Mouse (Mus musculus): Measurements from ENCODE around the gene Gm20388.

Gm20388 gene

DNA sequence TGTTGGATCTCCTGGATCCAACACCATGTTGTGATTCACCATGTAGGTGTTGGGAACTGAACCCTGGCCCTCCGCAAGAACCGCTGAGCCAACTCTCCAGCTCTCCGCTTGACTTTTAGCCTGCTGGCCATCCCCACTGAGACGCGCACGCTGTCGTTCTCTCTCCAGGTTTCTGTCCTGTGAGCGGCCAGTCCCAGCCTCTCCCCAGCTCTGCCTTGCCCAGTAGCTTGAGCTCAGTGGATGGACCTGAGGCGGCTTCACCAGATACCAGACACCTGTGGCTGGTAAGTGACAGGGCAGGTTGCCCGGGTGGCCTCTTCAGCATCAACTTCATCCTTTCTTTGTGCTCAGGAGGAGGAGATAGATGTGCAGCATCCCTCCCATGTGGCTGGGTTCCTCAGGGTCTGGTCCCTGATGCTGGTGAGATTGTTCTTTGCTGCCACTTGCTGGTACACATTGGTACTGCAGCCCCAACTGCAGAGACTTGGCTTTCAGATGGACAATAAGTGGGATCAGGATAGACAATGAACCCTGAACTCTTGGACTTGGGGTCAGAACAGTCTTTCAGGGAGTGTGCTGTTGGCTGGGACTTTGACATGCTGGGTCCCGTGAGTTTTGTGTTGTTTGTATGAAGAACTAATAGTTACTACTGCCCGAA lies 3450.6 kb downstream of the Gm20388 start:
- DNase-seq = peak; percentile 75

DNA sequence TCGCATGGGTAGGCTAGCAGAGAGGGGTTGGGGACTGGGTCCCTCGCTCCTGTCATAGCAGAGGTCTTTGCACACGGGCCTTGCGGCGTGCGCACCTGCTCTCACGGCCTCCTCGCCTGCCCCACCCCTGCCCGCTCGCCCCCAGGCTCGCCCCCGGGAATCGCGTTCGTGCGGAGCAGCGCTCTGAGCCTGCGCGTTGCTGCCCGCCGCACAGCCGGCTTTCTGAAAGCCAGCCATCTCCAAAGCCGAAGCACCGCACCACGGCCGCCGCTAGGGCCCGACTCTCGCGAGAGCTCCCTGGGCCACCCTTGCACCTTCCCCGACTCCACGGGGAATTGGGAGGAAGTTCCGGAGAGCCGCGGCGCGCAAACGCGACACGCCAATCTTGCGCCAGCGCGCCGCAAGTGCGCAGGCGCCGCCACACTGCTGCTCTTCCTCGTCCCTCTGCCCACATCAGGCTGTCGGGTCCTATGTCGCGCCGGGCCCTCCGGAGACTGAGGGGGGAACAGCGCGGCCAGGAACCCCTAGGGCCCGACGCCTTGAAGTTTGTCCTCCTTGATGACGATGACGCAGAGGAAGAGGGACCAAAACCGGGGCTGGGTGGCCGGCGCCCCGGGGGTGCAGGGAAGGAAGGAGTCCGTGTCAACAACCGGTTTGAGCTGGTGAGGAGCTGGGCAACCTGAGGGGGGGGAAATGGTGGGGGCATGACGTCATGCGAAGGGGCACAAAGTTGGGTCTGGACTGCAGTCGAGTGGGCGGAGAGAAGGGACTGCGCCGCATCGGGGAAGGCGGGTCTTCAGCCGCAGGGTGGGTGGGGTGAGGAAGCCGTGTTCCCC lies 3463.0 kb downstream of the Gm20388 start, which contains the start of gene Tcf25:
TSS of gene Tcf25 (plus strand) at position 351 of the 836 bp plus-strand sequence.
- DNase-seq = peak; percentile 92

DNA sequence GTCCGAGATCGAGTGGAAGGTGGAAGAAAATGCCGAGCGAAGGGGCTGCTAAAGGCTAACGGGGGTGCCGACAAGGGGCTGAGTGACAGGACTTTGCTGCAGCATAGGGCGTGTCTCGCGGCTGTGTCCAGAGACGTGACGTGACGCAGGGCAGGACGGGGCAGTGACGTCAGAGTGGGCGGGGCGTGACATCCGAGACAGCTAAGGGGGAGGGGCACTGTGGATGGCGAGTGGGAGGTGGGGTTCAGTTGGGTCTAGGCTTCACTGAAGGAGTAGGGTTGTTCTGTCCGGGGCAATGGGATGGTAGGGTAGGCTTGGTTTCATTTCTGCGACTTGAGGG lies 3463.6 kb downstream of the Gm20388 start:
- peak; percentile 95 for DNase-seq

DNA sequence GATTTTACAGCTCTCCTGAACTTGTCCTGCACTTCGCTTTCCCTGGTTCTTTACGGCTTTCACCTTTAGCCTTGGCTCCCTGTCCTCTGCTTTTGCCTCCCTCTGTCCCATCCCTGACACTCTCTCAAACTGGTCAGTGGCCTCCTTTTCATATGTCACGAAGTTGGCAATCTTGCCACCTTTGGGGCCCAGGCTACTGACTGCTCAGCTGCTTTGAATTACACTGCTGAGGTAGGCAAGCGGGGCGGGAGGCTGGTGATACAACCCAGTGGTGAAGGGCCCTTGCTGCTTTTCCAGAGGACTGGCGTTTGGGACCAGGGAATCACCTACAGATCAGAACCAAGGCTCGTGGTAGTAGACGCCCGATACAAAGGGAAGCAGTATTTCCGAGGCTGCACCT lies 3465.1 kb downstream of the Gm20388 start:
- DNase-seq = no peak

DNA sequence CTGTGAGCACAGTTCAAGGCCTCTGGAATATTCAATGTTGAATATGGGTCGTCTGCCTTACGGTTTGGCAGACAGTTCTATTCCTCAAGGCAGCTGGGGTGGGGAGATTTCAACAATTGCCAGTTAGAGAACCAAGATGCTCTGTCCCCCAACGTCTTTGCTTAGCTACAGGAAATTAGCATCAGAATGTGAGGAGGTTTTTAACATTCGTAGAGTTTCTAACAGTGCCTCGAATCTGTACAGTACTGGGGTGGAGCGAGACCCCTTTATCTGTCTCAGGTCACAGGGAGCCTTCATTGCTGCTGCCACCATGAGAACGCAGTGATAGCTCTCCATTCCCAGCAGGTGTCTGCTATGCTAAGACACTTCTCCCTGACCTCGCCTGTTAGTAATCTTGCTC lies 3465.5 kb downstream of the Gm20388 start:
- no peak for DNase-seq

DNA sequence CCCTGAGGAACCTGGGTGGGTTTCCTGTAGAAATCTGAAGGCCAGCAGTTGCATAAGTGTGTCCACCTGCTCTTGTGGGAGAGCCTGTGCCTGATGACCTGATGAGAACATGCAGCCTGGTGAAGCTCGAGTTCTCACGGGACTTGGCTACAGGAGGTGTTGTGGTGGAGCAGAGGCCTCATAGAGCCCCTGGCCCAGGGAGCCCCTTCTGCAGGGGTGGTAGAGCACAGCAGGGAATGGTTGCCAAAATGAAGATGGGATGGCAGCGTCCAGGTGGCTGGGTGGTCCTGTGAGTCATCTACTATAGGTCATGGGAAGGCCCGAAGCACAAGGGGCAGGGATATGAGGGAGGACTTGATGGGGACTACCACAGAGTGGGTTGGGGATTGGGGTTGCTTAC lies 3471.1 kb downstream of the Gm20388 start:
- no peak for DNase-seq

DNA sequence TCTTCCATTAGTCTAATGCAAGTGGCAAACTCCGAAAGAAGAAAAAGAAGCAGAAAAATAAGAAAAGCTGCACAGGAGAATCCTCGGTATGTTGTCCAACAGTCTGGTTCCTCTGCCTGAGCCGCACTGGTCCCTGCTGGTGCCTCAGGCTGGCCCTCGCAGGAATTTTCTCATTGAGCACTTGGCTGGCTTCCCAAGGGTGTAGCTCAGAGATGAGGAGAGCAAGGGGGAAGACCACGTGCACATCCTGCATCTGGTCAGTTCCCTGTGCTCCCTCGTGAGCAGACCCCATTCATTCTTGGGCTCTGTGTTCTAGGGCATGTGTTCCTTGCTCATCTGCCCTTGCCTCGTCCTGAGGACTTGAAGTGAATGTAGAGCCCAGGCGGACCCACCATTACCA lies 3471.9 kb downstream of the Gm20388 start:
- DNase-seq = no peak

DNA sequence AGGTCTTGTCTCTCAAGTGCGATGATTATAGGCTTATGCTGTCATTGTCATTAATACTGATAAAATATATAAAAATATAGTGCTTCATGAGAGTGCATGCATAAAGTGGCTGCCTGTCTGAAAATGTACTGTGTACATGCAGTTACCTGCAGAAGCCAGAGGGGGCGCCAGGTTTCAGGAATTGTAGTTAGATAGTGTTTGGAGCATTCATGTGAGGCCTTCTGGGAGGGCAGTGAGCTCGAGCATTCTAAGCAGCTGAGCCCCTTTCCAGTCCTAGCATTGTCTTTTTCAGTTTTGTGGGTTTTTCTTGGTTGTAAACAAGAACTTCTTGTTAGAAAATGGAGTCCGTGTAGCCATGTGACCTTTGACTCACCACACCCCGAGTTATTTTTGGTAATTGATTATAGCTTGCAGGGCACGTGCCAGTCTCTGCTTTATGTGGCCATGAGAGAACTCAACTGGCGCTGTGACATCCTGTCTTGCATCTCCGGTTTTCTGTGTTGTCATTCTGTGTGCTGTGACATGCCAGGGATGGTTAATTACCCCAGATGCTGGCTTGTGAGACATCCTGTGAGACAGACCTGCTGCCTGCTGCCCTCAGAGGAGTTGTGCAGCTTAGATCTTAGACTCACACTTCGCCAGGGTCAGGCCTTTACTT lies 3474.4 kb downstream of the Gm20388 start:
- peak; percentile 52 for DNase-seq

DNA sequence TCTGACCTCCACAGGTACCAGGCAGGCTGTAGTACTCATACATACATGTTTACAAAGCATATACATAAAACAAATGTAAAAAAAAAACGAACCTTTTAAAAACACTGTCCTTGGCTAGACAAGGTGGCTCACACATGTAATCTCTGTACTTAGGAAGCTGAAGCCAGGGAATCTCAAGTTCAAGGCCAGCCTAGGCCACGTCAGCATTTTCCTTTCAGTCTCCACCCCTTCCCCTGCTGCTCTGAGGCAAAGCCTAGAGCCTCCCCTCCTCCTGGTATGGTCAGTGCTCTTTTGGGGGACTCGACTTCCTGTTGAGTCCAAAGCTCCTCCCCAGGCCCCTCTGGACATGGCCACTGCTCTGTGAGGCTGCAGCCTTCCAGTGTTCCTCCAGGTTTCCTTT lies 3476.4 kb downstream of the Gm20388 start:
- DNase-seq = no peak

DNA sequence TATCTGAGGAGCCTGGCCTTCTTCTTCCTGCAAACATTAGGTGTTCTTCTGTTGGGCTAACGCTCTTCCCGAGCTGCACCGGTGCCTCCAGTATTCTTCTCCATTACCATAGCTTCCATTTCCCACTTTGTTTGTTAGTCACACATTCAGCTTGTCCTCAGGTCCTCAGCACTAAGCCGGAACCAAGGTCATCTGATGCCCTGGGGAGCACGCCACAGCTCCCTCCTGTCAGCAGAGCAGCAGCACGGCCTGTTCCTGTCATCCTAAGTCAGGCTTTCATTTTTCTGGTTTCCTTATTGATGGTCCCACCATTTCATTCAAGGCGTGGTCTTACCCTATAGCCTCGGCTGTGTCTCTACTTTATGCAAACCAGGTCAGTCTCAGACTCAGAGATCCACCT lies 3477.2 kb downstream of the Gm20388 start:
- DNase-seq = no peak

DNA sequence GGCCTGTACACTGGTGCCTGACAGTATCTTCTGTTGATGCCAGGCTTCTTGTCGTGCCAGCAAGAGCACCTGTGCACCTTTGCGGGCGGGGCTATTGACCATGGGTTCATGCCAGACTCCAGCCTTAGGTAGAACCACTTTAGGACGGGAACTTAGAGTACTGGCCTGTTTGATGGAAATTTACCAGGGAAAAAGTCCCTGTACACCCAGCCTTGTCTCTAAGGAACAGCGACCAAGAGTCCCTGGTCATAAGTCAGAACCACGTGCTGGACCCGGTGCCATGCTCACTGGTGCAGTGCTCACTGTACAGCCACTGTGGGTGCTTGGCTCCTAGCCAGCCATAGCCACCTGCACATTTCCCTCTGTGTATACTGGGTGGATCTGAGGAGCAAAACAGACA lies 3478.4 kb downstream of the Gm20388 start:
- no peak for DNase-seq

DNA sequence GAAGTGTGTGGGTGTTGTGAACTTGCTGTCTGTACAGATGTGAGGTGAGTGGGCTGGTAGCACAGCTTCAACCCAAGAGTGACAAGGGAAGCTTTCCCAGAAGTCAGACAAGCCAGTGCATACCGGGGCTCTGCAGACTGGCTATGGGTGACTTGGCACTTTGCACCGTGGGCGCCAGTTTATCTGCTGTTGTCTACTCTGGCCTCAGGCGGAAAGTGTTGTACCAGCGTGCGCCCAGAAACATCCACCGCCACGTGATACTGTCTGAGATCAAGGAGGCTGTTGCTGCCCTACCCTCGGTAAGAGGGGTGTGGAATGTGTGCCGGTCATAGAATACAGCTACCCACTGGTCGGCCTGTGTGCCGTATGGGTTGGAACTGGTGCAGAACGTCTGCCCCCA lies 3487.7 kb downstream of the Gm20388 start:
- no peak for DNase-seq

DNA sequence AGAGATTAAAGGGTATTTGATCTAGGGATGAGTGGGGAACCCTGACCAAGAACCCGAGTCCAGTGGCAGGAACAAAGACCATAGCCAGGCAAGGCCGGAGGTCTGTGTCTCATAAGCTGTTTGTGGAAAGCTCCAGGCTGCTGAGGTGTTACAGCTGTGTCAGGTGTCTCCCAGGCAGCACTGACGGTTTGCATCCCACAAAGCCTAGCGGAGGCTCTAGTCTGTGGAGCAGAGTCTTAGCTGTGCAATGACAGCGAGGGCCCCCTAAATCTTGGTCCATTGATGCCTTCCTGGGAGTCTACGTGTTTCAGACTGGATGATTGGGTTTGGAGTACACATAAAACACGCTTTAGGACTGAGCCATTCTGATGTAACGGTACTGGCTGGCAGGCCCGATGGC lies 3491.3 kb downstream of the Gm20388 start:
- DNase-seq = no peak

DNA sequence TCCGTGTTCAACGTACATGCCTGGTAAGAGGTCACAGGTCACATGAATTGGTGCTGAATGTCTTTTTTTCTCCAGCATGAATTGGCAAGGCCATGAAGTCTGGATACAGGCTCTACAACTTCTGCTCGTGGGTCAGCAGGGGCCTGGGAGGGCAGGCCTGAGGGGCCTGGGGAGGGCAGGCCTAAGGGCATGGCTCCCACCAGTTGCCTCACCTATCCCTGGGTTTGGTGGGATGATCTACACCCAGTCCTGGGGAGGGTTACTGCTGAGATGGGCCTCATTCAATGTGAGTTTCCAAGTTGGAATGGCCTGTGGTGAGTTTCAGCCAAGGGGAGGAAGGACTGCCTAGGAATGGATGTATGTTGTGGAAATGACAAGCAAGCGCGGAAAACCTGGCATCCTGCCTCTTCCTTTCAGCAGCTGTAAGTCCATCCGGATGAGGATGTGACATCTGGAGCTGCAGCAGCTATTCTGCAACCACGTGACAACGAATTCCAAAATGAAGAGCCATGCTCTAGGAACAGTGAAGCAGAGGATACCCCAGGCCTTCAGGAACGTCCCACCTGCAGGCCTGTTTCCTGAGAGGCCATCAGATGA lies 3492.2 kb downstream of the Gm20388 start:
- DNase-seq = no peak

DNA sequence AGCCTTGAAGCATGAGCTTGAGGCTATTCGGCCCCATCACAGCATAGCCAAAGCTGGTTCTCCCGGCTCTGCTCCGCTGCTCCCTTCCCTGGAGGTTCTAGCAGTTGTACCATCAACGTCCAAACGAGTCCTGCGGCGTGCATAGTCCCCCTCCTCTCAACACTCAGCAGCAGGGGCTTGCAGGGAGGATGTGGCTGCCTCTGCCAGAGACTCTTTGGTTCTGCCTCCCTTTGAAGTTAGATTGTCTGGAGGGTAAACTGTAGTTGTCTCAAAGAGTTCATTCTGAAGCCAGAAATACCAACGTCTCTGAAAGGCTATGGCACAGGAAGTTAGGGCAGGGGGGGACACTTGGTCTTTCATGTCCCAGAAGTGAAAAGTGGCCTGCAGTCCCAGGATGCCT lies 3493.9 kb downstream of the Gm20388 start:
- no peak for DNase-seq

DNA sequence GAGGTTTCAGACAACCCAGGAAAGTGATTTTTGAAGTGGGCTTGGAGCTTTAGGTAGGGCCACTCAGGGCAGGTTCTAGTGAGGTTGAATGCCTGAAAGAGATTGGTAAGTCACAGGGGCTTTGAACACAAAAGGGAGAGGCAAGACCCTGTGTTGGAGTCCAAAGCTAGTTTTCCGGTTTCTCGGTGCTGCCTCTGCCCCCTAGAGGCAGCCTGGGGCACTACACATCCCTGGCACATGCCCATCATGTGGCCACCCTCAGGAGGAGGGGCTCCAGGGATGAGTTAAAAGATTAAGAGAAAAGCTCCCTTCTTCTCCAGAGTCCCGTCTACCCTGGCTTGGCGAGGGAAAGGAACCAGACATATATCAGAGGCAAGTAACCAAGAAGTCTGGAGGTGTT lies 3496.1 kb downstream of the Gm20388 start, which contains the start of gene Mc1r:
TSS of gene Mc1r (plus strand) at position 322 of the 400 bp plus-strand sequence.
- DNase-seq = peak; percentile 72

DNA sequence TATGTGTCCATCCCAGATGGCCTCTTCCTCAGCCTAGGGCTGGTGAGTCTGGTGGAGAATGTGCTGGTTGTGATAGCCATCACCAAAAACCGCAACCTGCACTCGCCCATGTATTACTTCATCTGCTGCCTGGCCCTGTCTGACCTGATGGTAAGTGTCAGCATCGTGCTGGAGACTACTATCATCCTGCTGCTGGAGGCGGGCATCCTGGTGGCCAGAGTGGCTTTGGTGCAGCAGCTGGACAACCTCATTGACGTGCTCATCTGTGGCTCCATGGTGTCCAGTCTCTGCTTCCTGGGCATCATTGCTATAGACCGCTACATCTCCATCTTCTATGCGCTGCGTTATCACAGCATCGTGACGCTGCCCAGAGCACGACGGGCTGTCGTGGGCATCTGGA lies 3497.0 kb downstream of the Gm20388 start:
- DNase-seq = no peak

DNA sequence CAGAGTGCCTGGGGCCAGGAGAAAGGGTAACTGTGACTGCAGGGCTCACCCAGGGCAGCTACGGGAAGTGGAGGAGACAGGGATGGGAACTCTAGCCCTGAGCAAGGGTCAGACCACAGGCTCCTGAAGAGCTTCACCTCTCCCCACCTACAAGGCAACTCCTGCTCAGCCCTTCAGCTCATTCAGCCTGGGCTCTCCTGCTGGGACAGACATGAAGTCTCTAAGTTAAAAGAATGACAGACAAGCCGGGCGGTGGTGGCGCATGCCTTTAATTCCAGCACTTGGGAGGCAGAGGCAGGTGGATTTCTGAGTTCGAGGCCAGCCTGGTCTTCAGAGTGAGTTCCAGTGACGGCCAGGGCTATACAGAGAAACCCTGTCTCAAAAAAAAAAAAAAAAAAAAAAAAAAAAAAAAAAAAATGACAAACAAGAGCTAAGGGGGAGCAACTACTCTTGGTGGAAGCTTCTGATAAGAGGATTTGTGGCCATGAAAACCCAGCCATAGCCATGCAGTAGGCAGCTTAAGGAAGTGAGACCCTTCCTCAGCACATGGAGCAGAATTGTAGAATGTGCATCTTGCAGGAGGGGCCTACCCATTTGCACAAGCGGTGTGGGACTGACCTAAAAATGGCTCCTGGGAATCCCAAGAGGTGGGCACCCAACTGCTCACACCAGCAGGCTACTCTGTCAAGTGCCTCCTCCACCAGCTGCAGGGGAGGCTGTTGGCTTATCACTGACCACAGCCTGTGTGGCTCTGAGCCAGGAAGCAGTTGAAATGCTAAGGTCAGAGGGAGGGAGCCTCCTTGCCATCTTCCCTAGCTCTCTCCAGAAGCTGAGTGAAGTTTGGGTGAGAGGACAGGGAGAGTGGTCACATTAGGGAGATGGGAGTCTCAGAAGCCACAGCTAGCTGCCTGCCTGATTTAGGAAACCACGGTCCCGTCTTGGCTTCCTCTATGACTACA lies 3498.2 kb downstream of the Gm20388 start:
- DNase-seq = peak; percentile 61

DNA sequence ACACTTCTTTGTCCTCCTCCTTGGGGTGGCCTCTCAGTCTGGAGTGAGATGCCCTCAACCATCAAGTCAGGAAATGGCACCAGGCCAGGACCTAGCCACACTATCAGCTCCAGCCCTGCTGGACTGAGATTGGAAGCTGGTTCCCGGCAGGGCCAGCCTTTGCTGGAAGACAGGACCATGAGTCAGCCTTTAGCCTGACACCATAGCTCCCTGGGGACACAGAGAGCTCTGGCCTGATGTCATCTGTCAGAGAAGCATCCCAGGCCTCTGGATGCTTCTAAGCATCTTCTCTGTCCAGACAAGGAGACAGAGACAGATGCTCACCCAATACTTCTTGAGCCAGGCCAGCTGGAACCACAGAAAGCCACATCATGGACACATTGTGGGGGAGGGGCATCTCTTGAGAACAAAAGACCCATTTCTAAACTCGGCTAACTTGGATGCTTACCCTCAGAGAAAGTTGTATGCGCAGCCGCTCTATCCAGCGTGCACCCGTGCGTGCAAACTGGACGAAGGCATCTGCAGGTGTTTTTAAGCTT lies 3499.5 kb downstream of the Gm20388 start:
- DNase-seq = no peak

DNA sequence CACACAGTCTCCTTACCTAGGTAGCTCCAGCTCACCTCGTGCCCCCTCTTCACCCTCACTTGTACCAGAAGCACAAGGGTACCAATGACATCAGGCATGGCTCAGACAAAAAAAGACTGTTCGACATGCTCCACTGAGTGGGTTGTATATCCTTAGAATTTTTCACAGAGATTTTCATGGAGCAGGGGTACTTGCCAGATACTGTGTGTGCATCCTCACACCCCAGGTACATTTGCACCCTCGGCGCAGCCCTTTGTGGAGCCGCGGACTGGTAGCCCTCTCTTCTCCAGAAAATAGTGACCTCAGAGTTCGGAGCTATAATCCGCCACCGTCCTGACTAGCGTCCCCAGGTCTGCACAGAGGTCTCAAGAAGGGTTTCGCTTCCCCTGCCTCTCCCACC lies 3500.1 kb downstream of the Gm20388 start:
- DNase-seq = no peak

DNA sequence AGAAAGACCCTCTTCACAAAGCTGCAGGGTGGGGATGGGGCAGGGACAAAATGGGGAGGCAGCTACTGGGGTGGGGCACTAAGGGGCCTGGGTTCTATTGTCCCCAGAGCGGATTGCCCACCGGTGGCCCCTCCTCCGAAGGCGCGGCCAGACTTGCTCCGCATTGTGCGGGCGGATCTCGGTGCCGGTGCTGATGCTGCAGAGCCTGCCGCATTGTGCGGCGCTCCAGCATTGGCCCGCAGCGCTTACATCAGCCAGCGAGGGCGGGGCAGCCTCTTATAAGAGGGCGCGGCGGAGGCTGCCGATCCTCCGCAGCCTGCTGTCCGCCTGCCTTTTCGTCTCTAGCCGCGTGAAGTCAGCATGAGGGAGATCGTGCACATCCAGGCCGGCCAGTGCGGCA lies 3500.6 kb downstream of the Gm20388 start, which contains the start of gene Tubb3:
TSS of gene Tubb3 (plus strand) at position 179 of the 400 bp plus-strand sequence.
- DNase-seq = peak; percentile 74

DNA sequence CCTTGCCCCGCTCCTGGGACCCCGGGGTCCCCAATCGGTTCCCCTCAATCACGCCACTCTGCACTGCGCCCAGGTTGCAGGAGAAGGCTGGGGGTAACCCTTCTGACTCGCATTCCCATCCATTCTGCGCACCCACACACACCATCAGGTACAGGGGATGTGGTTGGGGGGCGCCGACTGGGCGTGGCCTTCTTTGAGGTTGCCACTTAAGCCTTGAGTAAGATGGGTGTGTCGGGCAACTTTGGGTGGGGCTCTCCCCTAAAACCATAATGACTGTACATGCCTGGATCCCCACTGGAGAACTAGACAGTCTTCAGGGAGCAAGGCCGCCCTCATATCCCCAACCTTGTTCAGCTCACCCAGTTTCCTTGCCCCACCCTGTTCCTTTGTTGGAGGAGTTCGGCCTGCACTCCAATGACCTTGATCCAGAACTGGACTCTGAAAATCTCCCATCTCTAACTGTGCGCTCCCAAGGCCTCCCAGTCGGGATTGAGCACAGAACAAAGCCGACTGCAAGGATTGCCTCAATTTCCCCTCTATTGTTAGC lies 3501.2 kb downstream of the Gm20388 start:
- DNase-seq = no peak

Measured in liver (tissue).